ENCODE assay signal across 8 mouse cellular contexts in the genomic region with DNA sequence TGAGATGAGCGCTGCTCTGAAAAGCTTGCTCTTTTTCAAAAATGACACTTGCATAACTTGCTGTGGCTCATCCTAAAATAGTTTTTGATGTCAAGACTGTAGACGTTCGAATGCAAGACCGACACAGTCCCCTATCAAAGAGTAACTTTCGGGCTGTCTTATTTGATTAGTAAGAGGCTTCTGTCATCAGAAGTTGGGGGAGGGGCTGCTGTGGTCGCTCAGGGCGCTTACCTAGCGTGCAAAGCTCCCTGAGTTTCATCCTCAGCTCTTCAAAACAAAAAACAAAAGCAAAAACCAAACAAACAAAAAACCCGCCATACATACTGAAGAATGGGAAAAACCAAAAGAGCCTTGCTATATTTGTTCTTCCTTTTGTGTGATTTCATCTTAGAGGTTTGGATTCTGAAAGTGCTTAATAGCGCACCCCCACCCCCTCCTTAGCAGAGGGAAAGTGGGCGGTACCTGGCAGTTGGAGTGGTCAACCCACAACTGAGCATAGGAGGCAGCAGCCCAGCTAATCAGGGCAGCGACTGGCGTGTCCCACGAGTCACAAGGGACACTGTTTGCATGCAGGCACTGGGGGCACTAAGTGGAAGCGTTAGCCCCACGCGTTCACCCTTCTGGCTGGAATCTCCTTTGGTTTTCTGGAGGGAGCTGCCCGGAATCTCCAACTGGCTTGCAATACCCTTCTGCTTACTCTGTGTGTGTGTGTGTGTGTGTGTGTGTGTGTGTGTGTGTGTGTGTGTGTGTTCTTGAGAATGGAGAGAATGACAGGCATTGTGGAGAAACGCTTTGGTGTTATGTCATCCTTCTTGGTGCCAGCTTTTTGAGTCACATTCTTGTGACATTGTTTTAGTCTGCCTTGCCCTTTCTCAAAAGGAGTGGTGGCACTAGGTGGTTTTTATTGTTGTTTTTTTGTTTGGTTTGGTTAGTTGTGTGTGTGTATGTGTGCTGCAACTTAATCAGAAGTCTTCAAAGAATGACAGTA. TPM values are rescaled to one million over a fixed set of nuclear protein-coding genes. Genes with fewer than 3 reads are reported as not detected.
A peak's percentile ranks its signal among the peaks of the same experiment; 100 is the strongest.
DNase-seq lines count a peak whose midpoint lies in the region; ATAC-seq and TF ChIP-seq lines count a peak whose summit lies in the region.

No protein-coding gene starts in this region.

- no peak overlapping the region for H3K27ac ChIP-seq in CH12.LX (ENCODE audit: insufficient read depth, low read depth)
- H3K27ac ChIP-seq in forebrain, embryonic 12.5 days, result 0 out of 2 replicates have a peak overlapping the region, but pooled peaks have one; percentile 36
- H3K27ac ChIP-seq in heart, embryonic 16.5 days (ENCODE audit: low read length), result peak overlapping the region; percentile 94
- H3K27ac ChIP-seq in neural tube, embryonic 15.5 days (replicated peaks), result peak overlapping the region; percentile 80; the same call in 1 of the 2 replicates

- H3K9ac ChIP-seq in CH12.LX (ENCODE audit: insufficient read depth, low read depth), result peak overlapping the region; percentile 61; the same call in 1 of the 2 replicates
- H3K9ac ChIP-seq in forebrain, embryonic 12.5 days, result peak overlapping the region; percentile 64
- peak overlapping the region; percentile 82 for H3K9ac ChIP-seq in heart, embryonic 16.5 days (ENCODE audit: low read length)
- peak overlapping the region; percentile 66 for H3K9ac ChIP-seq in neural tube, embryonic 15.5 days (replicated peaks)

- H3K36me3 ChIP-seq in CH12.LX (replicated peaks in 1 of 2; ENCODE audit: control insufficient read depth in 1 of 2, insufficient read depth in 1 of 2, low read length in 1 of 2), result no peaks in the 10 kb centered on the region
- H3K36me3 ChIP-seq in forebrain, embryonic 12.5 days (replicated peaks), result no peaks in the 10 kb centered on the region
- H3K36me3 ChIP-seq in heart, embryonic 16.5 days (ENCODE audit: control insufficient read depth, insufficient read depth), result no peaks in the 10 kb centered on the region
- H3K36me3 ChIP-seq in neural tube, embryonic 15.5 days, result no peaks in the 10 kb centered on the region

- in situ Hi-C loops in CH12.LX (cut with MboI; ENCODE audit: low pct_ligation_motif_present, low pct_unique_long_range_greater_than_20kb, low sequenced_read_pairs), result no loop called here

- TF ChIP-seq RAD21 in CH12.LX (IDR thresholded peaks at IDR 0.05; ENCODE audit: low read depth, low read length), result no peak

- dilution Hi-C loops in CH12.LX (cut with MboI; ENCODE audit: extremely low pct_ligation_motif_present, extremely low pct_unique_long_range_greater_than_20kb, low sequenced_read_pairs), result no loop called here

- peaks cover 5 to 14% of the 10 kb centered on the region in 2 experiments; a peak in 3 of 4 replicates for H3K4me1 ChIP-seq in CH12.LX (ENCODE audit: control insufficient read depth in 1 of 2, insufficient read depth in 2 of 2)
- peaks cover 10% of the 10 kb centered on the region for H3K4me1 ChIP-seq in forebrain, embryonic 12.5 days
- peaks cover 10% of the 10 kb centered on the region for H3K4me1 ChIP-seq in heart, embryonic 16.5 days (ENCODE audit: control insufficient read depth, insufficient read depth, low read length)
- peaks cover 14% of the 10 kb centered on the region for H3K4me1 ChIP-seq in neural tube, embryonic 15.5 days

- H3K4me3 ChIP-seq in CH12.LX (replicated peaks in 1 of 3; ENCODE audit: low read depth in 2 of 3, low read length in 2 of 3, poor library complexity in 1 of 3), result peak overlapping the region; percentile 32 to 74 (median 57)
- peak overlapping the region; percentile 62 for H3K4me3 ChIP-seq in forebrain, embryonic 12.5 days (replicated peaks)
- H3K4me3 ChIP-seq in heart, embryonic 16.5 days (ENCODE audit: low read length), result peak overlapping the region; percentile 62
- peak overlapping the region; percentile 78 for H3K4me3 ChIP-seq in neural tube, embryonic 15.5 days (replicated peaks)

- peak overlapping the region; percentile 99 for H3K4me2 ChIP-seq in CH12.LX (ENCODE audit: insufficient read depth, low read depth, poor library complexity, severe bottlenecking)
- peak overlapping the region; percentile 99 for H3K4me2 ChIP-seq in forebrain, embryonic 12.5 days
- H3K4me2 ChIP-seq in heart, embryonic 16.5 days (ENCODE audit: low read depth, low read length), result peak overlapping the region; percentile 95
- peak overlapping the region; percentile 99 for H3K4me2 ChIP-seq in neural tube, embryonic 15.5 days

- H3K9me3 ChIP-seq in CH12.LX (replicated peaks; ENCODE audit: low read length), result peaks cover 4% of the 10 kb centered on the region
- no peaks in the 10 kb centered on the region for H3K9me3 ChIP-seq in forebrain, embryonic 12.5 days
- H3K9me3 ChIP-seq in heart, embryonic 16.5 days (replicated peaks; ENCODE audit: control insufficient read depth, low read length), result no peaks in the 10 kb centered on the region
- H3K9me3 ChIP-seq in neural tube, embryonic 15.5 days (replicated peaks), result no peaks in the 10 kb centered on the region

- TF ChIP-seq POLR2A in CH12.LX (IDR thresholded peaks at IDR 0.05; ENCODE audit: low read depth, low read length), result no peak

- TF ChIP-seq EP300 in CH12.LX (IDR thresholded peaks at IDR 0.05; ENCODE audit: low read length), result no peak

- ATAC-seq in forebrain, embryonic 12.5 days (ENCODE audit: low FRiP score), result peak; percentile 49
- ATAC-seq in heart, embryonic 16.5 days (replicated peaks; ENCODE audit: extremely low read depth, insufficient read depth, low FRiP score), result peak; percentile 78
- ATAC-seq in neural tube, embryonic 15.5 days (ENCODE audit: low FRiP score), result peak; percentile 43; the same call in 1 of the 2 replicates

- H3K27me3 ChIP-seq in CH12.LX (replicated peaks), result peaks cover 20% of the 10 kb centered on the region
- peaks cover 10% of the 10 kb centered on the region for H3K27me3 ChIP-seq in forebrain, embryonic 12.5 days
- no peaks in the 10 kb centered on the region for H3K27me3 ChIP-seq in heart, embryonic 16.5 days (ENCODE audit: control insufficient read depth, insufficient read depth, low read length)
- no peaks in the 10 kb centered on the region; the same call in 1 of the 2 replicates for H3K27me3 ChIP-seq in neural tube, embryonic 15.5 days (replicated peaks)

- no peak for DNase-seq in CH12.LX (ENCODE audit: extremely low read depth)
- peak; percentile 28 for DNase-seq in c-Kit-positive CD71-negative TER-119-negative erythroid progenitor cells, embryonic 14.5 days (ENCODE audit: low read depth)
- DNase-seq in kidney, postnatal 36 days, result peak; percentile 42 to 63
- peak; percentile 60 to 73 for DNase-seq in lung, adult 18-20 months
- peak; percentile 47 for DNase-seq in testis, postnatal 14 days (ENCODE audit: low spot score)

- TF ChIP-seq CTCF in CH12.LX (conservative IDR thresholded peaks at IDR 0.05 in 1 of 2, IDR thresholded peaks at IDR 0.05 in 1 of 2; ENCODE audit: low read depth in 2 of 2, low read length in 2 of 2), result no peak

- H3K79me2 ChIP-seq in CH12.LX (replicated peaks; ENCODE audit: control insufficient read depth, extremely low read depth, insufficient read depth, poor library complexity, severe bottlenecking), result no peaks in the 10 kb centered on the region

- WGBS in forebrain, embryonic 12.5 days, result 1% methylated on average over 19 of the region's 19 CpGs
- 2% methylated on average over 19 of the region's 19 CpGs for WGBS in heart, embryonic 16.5 days
- WGBS in neural tube, embryonic 15.5 days, result 3% methylated on average over 19 of the region's 19 CpGs

TF ChIP-seq in CH12.LX, 34 proteins besides CTCF, POLR2A, EP300 and RAD21:
- TF ChIP-seq SIN3A (IDR thresholded peaks at IDR 0.05; ENCODE audit: low read length) (peak; percentile 38; the same call in 1 of the 2 replicates), CHD2 (IDR thresholded peaks at IDR 0.05; ENCODE audit: low read length) (0 out of 2 replicates have a peak, but pooled peaks have one; percentile 12), ZC3H11A (IDR thresholded peaks at IDR 0.05; ENCODE audit: low read depth, low read length) (no peak), TCF12 (IDR thresholded peaks at IDR 0.05; ENCODE audit: low read depth, low read length) (no peak)

RNA-seq across cellular contexts. Expression of gene Zfp638, which starts 1.0 kb away (rescaled TPM):
- total RNA-seq in CH12.LX (2012; rRNA removed), result 48.0 and 57.7 TPM in 2 replicates
- 57.3 and 85.0 TPM in 2 replicates for total RNA-seq in CH12.LX (2014; rRNA removed)
- 42.1 and 51.3 TPM in 2 replicates for polyA plus RNA-seq in CH12.LX (2012; ENCODE audit: insufficient read length, low read depth)
- polyA plus RNA-seq in forebrain, embryonic 12.5 days (2016; fragmentation: Nextera tagmentation; extraction: Ambion mirVana), result 109 and 113 TPM in 2 replicates
- 37.0 and 39.8 TPM in 2 replicates for polyA plus RNA-seq in heart, embryonic 16.5 days (2015; fragmentation: Nextera tagmentation; extraction: Ambion mirVana)
- polyA plus RNA-seq in neural tube, embryonic 15.5 days (2015; fragmentation: Nextera tagmentation; extraction: Ambion mirVana), result 68.8 and 69.3 TPM in 2 replicates

RNA-seq across cellular contexts. Expression of gene Paip2b, which starts 36.4 kb away (rescaled TPM):
- 30.9 and 31.1 TPM in 2 replicates for total RNA-seq in CH12.LX (2012; rRNA removed)
- 36.3 and 39.0 TPM in 2 replicates for total RNA-seq in CH12.LX (2014; rRNA removed)
- 26.7 and 34.2 TPM in 2 replicates for polyA plus RNA-seq in CH12.LX (2012; ENCODE audit: insufficient read length, low read depth)
- 25.0 and 33.7 TPM in 2 replicates for polyA plus RNA-seq in forebrain, embryonic 12.5 days (2016; fragmentation: Nextera tagmentation; extraction: Ambion mirVana)
- polyA plus RNA-seq in heart, embryonic 16.5 days (2015; fragmentation: Nextera tagmentation; extraction: Ambion mirVana), result 12.3 and 13.9 TPM in 2 replicates
- 26.1 and 27.6 TPM in 2 replicates for polyA plus RNA-seq in neural tube, embryonic 15.5 days (2015; fragmentation: Nextera tagmentation; extraction: Ambion mirVana)
